Mouse (Mus musculus): Measurements from ENCODE around the gene Nkd1. TPM values are rescaled to one million over a fixed set of nuclear protein-coding genes. Genes with fewer than 3 reads are reported as not detected.

Nkd1 gene
- total RNA-seq, 2 experiments from 2014 or later, result 29.0 to 33.1 TPM

DNA sequence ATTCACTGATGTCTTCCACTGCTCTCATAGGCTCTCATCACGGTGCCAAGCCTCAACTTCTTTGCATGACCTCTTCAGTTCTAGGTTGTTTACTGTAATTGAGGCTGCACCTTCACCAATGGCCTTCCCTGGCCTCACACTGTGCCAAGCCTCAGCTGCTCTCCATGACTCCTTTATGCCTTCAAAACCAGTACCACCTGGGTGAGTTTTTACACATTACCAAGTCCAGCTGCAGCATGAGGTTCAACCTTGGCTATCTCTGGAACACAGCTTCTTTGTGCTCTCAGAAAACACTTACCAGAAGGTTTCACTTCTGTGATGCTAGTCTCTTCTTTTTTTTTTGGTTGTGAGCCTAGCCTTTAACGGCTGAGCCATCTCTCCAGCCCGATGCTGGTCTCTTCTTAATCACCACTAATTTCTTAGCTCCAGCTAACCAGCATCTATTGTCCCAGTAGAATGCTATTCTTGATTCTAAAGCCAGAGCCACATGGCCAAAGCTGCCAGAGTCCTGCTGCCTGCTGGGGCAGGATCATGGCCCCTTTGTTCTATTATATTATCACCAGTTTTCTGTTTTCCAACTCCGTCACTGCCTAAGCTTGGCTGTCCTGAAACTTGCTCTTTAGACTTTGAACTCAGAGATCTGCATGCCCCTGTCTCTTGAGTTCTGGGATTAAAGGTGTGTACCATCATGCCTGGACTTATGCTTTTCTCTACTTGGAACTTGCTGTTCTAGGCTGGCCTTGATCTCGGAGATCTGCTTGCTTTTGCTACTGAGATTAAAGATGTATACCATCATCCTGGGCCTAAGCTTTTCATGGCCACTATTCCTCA lies 121.8 kb downstream of the Nkd1 start:
- DNase-seq (ENCODE audit: low spot score in 2 of 2), result no peak

Other genes with a start within 250 kb of the Nkd1 start
- 10 to 100 TPM in 1 of 2 experiments, 1 to 10 TPM in 1; 5.7 to 11.4 TPM for gene Adcy7, start 249.0 kb upstream of the Nkd1 start, total RNA-seq (2021)
- 10 to 100 TPM; 56.0 to 67.1 TPM for gene Brd7, start 159.2 kb upstream of the Nkd1 start, total RNA-seq (2021)
- gene Snx20, start 114.8 kb downstream of the Nkd1 start, total RNA-seq (2021), result 1 to 10 TPM; 1.8 to 2.5 TPM
- gene Nod2, start 126.0 kb downstream of the Nkd1 start, total RNA-seq (2021), result 1 to 10 TPM in 1 of 2 experiments, under 1 TPM in 1; 0.60 to 1.6 TPM
- gene Cyld, start 175.7 kb downstream of the Nkd1 start, total RNA-seq (2021), result 10 to 100 TPM; 41.4 to 58.1 TPM

All from adrenal gland, adult 18-20 months (tissue).